Comparison of ENCODE assay signal across 26 mouse cellular contexts in the genomic region with DNA sequence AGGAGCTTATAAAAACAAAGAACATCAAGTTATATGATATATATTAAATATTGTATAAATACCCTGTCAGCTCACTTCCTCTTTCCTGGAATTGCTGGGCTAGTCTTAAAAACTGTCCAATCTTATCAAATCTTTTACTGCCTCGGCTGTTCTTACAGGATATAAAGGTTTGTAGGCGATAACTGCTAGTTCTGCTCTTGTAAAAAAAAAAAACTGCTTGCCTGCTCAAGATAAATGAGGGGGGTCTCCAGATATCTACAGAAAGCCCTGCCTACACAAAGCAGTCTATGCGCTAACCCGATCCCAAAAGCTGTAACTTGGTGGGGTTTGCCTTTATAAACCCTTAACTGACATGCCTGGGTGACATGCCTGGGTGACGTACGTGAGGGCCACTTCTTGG. TPM values are rescaled to one million over a fixed set of nuclear protein-coding genes. Genes with fewer than 3 reads are reported as not detected.
DNase-seq lines count a peak whose midpoint lies in the region; ATAC-seq and TF ChIP-seq lines count a peak whose summit lies in the region.
"Had no signal": no experiment of that assay in that cellular context is flagged by ENCODE, and none has a peak within 500 bp of the region (broad histone marks: within the 10 kb centered on the region; RNA-seq: fewer than 3 reads in every experiment).

No protein-coding gene starts in this region.

- H3K9ac ChIP-seq in MEL (ENCODE audit: control insufficient read depth, low read depth, low read length, poor library complexity, severe bottlenecking), result no peak overlapping the region

- H3K79me2 ChIP-seq in MEL (ENCODE audit: control insufficient read depth, insufficient read depth, low read length, poor library complexity), result no peaks in the 10 kb centered on the region

- no peak overlapping the region for H3K4me3 ChIP-seq in heart, embryonic 10.5 days
- H3K4me3 ChIP-seq in G1E (ENCODE audit: low read depth, low read length) (no peak overlapping the region; the same call in 1 of the 2 replicates), MEL (ENCODE audit: control insufficient read depth in 1 of 2, insufficient read depth in 1 of 2, low read depth in 2 of 2, low read length in 2 of 2) (no peak overlapping the region)

- TF ChIP-seq EP300 in MEL (IDR thresholded peaks at IDR 0.05; ENCODE audit: low read depth in 1 of 2, low read length in 2 of 2), result peak; percentile 99 to 100

- H3K27ac ChIP-seq in heart, embryonic 10.5 days, result no peak overlapping the region
- peak overlapping the region; percentile 96 for H3K27ac ChIP-seq in MEL (ENCODE audit: control insufficient read depth, low read depth, low read length)

- no peaks in the 10 kb centered on the region for H3K9me3 ChIP-seq in heart, embryonic 10.5 days
- H3K9me3 ChIP-seq in G1E (replicated peaks), result peaks cover 9% of the 10 kb centered on the region
- no peaks in the 10 kb centered on the region for H3K9me3 ChIP-seq in MEL (replicated peaks; ENCODE audit: insufficient read depth, low read length)

- peak; percentile 80 for ATAC-seq in G1E (ENCODE audit: extremely low read depth, insufficient number of reproducible peaks, low FRiP score, poor library complexity, severe bottlenecking)
- ATAC-seq: activated CD4-positive, CD25-positive, alpha-beta regulatory T cell, adult 4 months; CD4-positive, CD25-positive, alpha-beta regulatory T cell, adult 4 months; Patski had no signal

- no peaks in the 10 kb centered on the region for H3K4me1 ChIP-seq in heart, embryonic 10.5 days
- peaks cover 17% of the 10 kb centered on the region for H3K4me1 ChIP-seq in G1E (ENCODE audit: insufficient read depth, low read depth, low read length)
- peaks cover 0 to 12% of the 10 kb centered on the region in 2 experiments; a peak in 1 of 4 replicates for H3K4me1 ChIP-seq in MEL (ENCODE audit: control insufficient read depth in 1 of 2, insufficient read depth in 2 of 2, low read length in 2 of 2)

- intact Hi-C loops in gastrocnemius, postnatal 36 days (cut with DNase I), result no loop called here

- peak; percentile 41 for DNase-seq in heart, embryonic 10.5 days (ENCODE audit: low spot score)
- DNase-seq in heart, adult 11 months, result no peak
- peak; percentile 41 for DNase-seq in G1E (ENCODE audit: low spot score)
- peak; percentile 85 for DNase-seq in MEL (ENCODE audit: low read depth, low spot score)
- peak; percentile 94 for DNase-seq in MEL-GATA-1-ER (ENCODE audit: extremely low read depth, low read depth)
- DNase-seq in embryo, embryonic 9.5 days (ENCODE audit: extremely low spot score), result no peak
- DNase-seq in gastrocnemius, postnatal 36 days, result no peak
- no peak for DNase-seq in heart, adult 18-20 months
- DNase-seq: adrenal gland, adult 2 months; adrenal gland, adult 8-10 months; adrenal gland, postnatal 10 days; adrenal gland, postnatal 14 days; adrenal gland, postnatal 25 days; adrenal gland, postnatal 36 days; B cell, adult 2 months; cerebellum, adult 11 months; cerebellum, adult 11-12 months; cerebellum, adult 18-20 months; cerebellum, adult 2 months; cerebellum, adult 8-10 months had no signal

- TF ChIP-seq CTCF in G1E (IDR thresholded peaks at IDR 0.05; ENCODE audit: low read depth, low read length) (no peak), MEL (IDR thresholded peaks at IDR 0.05 in 2 of 3, conservative IDR thresholded peaks at IDR 0.05 in 1 of 3; ENCODE audit: control insufficient read depth in 1 of 3, insufficient read depth in 1 of 3, low read depth in 2 of 3, low read length in 3 of 3, poor library complexity in 1 of 3, severe bottlenecking in 1 of 3) (no peak)

- TF ChIP-seq POLR2A in MEL (IDR thresholded peaks at IDR 0.05; ENCODE audit: control insufficient read depth in 1 of 2, insufficient read depth in 1 of 2, low read depth in 1 of 2, low read length in 2 of 2, poor library complexity in 1 of 2), result no peak

- no peaks in the 10 kb centered on the region for H3K36me3 ChIP-seq in heart, embryonic 10.5 days
- no peaks in the 10 kb centered on the region for H3K36me3 ChIP-seq in G1E (replicated peaks)
- peaks cover 0 to 5% of the 10 kb centered on the region in 2 experiments; a peak in 2 of 4 replicates for H3K36me3 ChIP-seq in MEL (ENCODE audit: control insufficient read depth in 1 of 2, insufficient read depth in 2 of 2, low read length in 2 of 2)

- TF ChIP-seq RAD21 in MEL (IDR thresholded peaks at IDR 0.05; ENCODE audit: low read depth, low read length), result no peak

- 87% methylated on average over 6 of the region's 6 CpGs for WGBS in heart, embryonic 10.5 days

- no peaks in the 10 kb centered on the region for H3K27me3 ChIP-seq in heart, embryonic 10.5 days (ENCODE audit: insufficient read depth, poor library complexity, severe bottlenecking)
- no peaks in the 10 kb centered on the region for H3K27me3 ChIP-seq in G1E (ENCODE audit: insufficient read depth, low read length)
- H3K27me3 ChIP-seq in MEL (ENCODE audit: control insufficient read depth in 1 of 2, insufficient read depth in 2 of 2, low read length in 2 of 2), result no peaks in the 10 kb centered on the region
- H3K27me3 ChIP-seq: Patski had no signal

TF ChIP-seq in MEL, 35 proteins besides CTCF, POLR2A, EP300 and RAD21 (continues in another document):
- TF ChIP-seq MXI1 (IDR thresholded peaks at IDR 0.05; ENCODE audit: low read depth, low read length) (no peak), ELF1 (IDR thresholded peaks at IDR 0.05; ENCODE audit: low read depth, low read length) (no peak), MAX (IDR thresholded peaks at IDR 0.05; ENCODE audit: low read length) (no peak), UBTF (IDR thresholded peaks at IDR 0.05; ENCODE audit: borderline replicate concordance, insufficient read depth, low read depth, low read length) (no peak), POLR2AphosphoS2 (IDR thresholded peaks at IDR 0.05; ENCODE audit: low read length) (no peak), ETS1 (IDR thresholded peaks at IDR 0.05; ENCODE audit: low read depth, low read length) (peak; percentile 96), KAT2A (conservative IDR thresholded peaks at IDR 0.05; ENCODE audit: low read depth, low read length) (no peak), TBP (IDR thresholded peaks at IDR 0.05; ENCODE audit: low read depth, low read length) (no peak), TAL1 (IDR thresholded peaks at IDR 0.05; ENCODE audit: low read length) (peak; percentile 83), TCF12 (IDR thresholded peaks at IDR 0.05; ENCODE audit: low read depth, low read length) (peak; percentile 100), BHLHE40 (IDR thresholded peaks at IDR 0.05; ENCODE audit: borderline replicate concordance, low read depth, low read length) (0 out of 2 replicates have a peak, but pooled peaks have one; percentile 29), HCFC1 (IDR thresholded peaks at IDR 0.05; ENCODE audit: low read depth, low read length) (no peak), SMC3 (IDR thresholded peaks at IDR 0.05; ENCODE audit: low read depth, low read length) (no peak), CHD2 (IDR thresholded peaks at IDR 0.05; ENCODE audit: low read length) (no peak), GABPA (IDR thresholded peaks at IDR 0.05; ENCODE audit: low read depth, low read length) (no peak)

RNA-seq across cellular contexts. Expression of a gene that starts 13.1 kb away (rescaled TPM):
- polyA plus RNA-seq in heart, embryonic 10.5 days (2016; fragmentation: Nextera tagmentation; extraction: Ambion mirVana), result 0.90 and 1.4 TPM in 2 replicates
- total RNA-seq in G1E (2014; fragmentation: Nextera tagmentation) (18.0 and 23.5 TPM in 2 replicates), G1E (2017) (23.5 and 25.1 TPM in 2 replicates), MEL (2012; rRNA removed) (not detected in 2 replicates)
- polyA plus RNA-seq in G1E (2012) (51.7 and 73.7 TPM in 2 replicates), MEL (2012; ENCODE audit: insufficient read depth in 1 of 2, insufficient read length in 2 of 2, low read depth in 1 of 2, low replicate concordance in 2 of 2, missing spikeins in 1 of 2) (not detected)
- total RNA-seq in gastrocnemius, postnatal 36 days (2021), result 1 to 10 TPM; 4.9 to 6.3 TPM
- 10 to 100 TPM; 11.5 to 12.4 TPM for total RNA-seq in heart, adult 18-20 months (2021)
- total RNA-seq: CH12.LX had no signal

RNA-seq across cellular contexts. Expression of a gene that starts 22.9 kb away (rescaled TPM):
- 5.6 and 7.1 TPM in 2 replicates for polyA plus RNA-seq in heart, embryonic 10.5 days (2016; fragmentation: Nextera tagmentation; extraction: Ambion mirVana)
- total RNA-seq in G1E (2014; fragmentation: Nextera tagmentation) (7.3 and 8.9 TPM in 2 replicates), G1E (2017) (5.4 and 6.3 TPM in 2 replicates), MEL (2012; rRNA removed) (3.2 TPM in 2 replicates)
- polyA plus RNA-seq in G1E (2012) (17.6 and 20.9 TPM in 2 replicates), MEL (2012; ENCODE audit: insufficient read depth in 1 of 2, insufficient read length in 2 of 2, low read depth in 1 of 2, low replicate concordance in 2 of 2, missing spikeins in 1 of 2) (1 to 10 TPM in 1 of 2 experiments, not detected in 1; 5.3 TPM)
- 1 to 10 TPM; 5.2 to 5.9 TPM for total RNA-seq in gastrocnemius, postnatal 36 days (2021)
- 10 to 100 TPM; 13.9 to 15.5 TPM for total RNA-seq in heart, adult 18-20 months (2021)

RNA-seq across cellular contexts. Expression of a gene that starts 36.4 kb away (rescaled TPM):
- polyA plus RNA-seq in heart, embryonic 10.5 days (2016; fragmentation: Nextera tagmentation; extraction: Ambion mirVana), result not detected in 2 replicates
- total RNA-seq in G1E (2014; fragmentation: Nextera tagmentation) (not detected in 2 replicates), G1E (2017) (0.12 TPM in 1 of 2 replicates, not detected in the other), MEL (2012; rRNA removed) (not detected in 2 replicates)
- polyA plus RNA-seq in G1E (2012) (not detected in 2 replicates), MEL (2012; ENCODE audit: insufficient read depth in 1 of 2, insufficient read length in 2 of 2, low read depth in 1 of 2, low replicate concordance in 2 of 2, missing spikeins in 1 of 2) (not detected)
- not detected for total RNA-seq in gastrocnemius, postnatal 36 days (2021)
- not detected for total RNA-seq in heart, adult 18-20 months (2021)
- total RNA-seq: adrenal gland, adult 18-20 months; adrenal gland, adult 2 months; adrenal gland, postnatal 14 days; adrenal gland, postnatal 25 days; CH12.LX had no signal
- polyA plus RNA-seq: activated CD4-positive, CD25-positive, alpha-beta regulatory T cell, adult 4 months; adrenal gland, adult 2 months; C2C12; CD4-positive, CD25-positive, alpha-beta regulatory T cell, adult 4 months; Patski had no signal

RNA-seq across cellular contexts. Expression of a gene that starts 47.4 kb away (rescaled TPM):
- polyA plus RNA-seq in heart, embryonic 10.5 days (2016; fragmentation: Nextera tagmentation; extraction: Ambion mirVana), result 0.18 and 0.68 TPM in 2 replicates
- total RNA-seq in G1E (2014; fragmentation: Nextera tagmentation) (1.2 TPM in 1 of 2 replicates, not detected in the other), G1E (2017) (0.49 TPM in 1 of 2 replicates, not detected in the other), MEL (2012; rRNA removed) (0.15 and 0.16 TPM in 2 replicates)
- polyA plus RNA-seq in G1E (2012) (0.23 and 0.25 TPM in 2 replicates), MEL (2012; ENCODE audit: insufficient read depth in 1 of 2, insufficient read length in 2 of 2, low read depth in 1 of 2, low replicate concordance in 2 of 2, missing spikeins in 1 of 2) (under 1 TPM in 1 of 2 experiments, not detected in 1; 0.57 TPM)
- not detected for total RNA-seq in gastrocnemius, postnatal 36 days (2021)
- not detected for total RNA-seq in heart, adult 18-20 months (2021)
- total RNA-seq: adrenal gland, postnatal 25 days had no signal
- polyA plus RNA-seq: CD4-positive, CD25-positive, alpha-beta regulatory T cell, adult 4 months had no signal

RNA-seq across cellular contexts. Expression of a gene that starts 57.3 kb away (rescaled TPM):
- polyA plus RNA-seq in heart, embryonic 10.5 days (2016; fragmentation: Nextera tagmentation; extraction: Ambion mirVana), result 171 and 189 TPM in 2 replicates
- total RNA-seq in G1E (2014; fragmentation: Nextera tagmentation) (107 and 113 TPM in 2 replicates), G1E (2017) (58.3 and 73.9 TPM in 2 replicates), MEL (2012; rRNA removed) (142 and 167 TPM in 2 replicates)
- polyA plus RNA-seq in G1E (2012) (184 and 298 TPM in 2 replicates), MEL (2012; ENCODE audit: insufficient read depth in 1 of 2, insufficient read length in 2 of 2, low read depth in 1 of 2, low replicate concordance in 2 of 2, missing spikeins in 1 of 2) (100 to 1,000 TPM in 1 of 2 experiments, not detected in 1; 216 TPM)
- 10 to 100 TPM; 41.9 to 42.5 TPM for total RNA-seq in gastrocnemius, postnatal 36 days (2021)
- total RNA-seq in heart, adult 18-20 months (2021), result 10 to 100 TPM; 66.3 to 66.6 TPM

Comparison
In these comparisons a context has a peak if more than half of its experiments do, and no peak if none do; other contexts are left out.
1. DNase-seq: peak in heart, embryonic 10.5 days (single experiment), G1E (single experiment), MEL (single experiment) and MEL-GATA-1-ER (single experiment); none in heart, adult 11 months (single experiment), embryo, embryonic 9.5 days (single experiment), gastrocnemius, postnatal 36 days (0 of 2) and heart, adult 18-20 months (0 of 2).